7 mouse cellular contexts compared by ENCODE assay signal in the genomic region with DNA sequence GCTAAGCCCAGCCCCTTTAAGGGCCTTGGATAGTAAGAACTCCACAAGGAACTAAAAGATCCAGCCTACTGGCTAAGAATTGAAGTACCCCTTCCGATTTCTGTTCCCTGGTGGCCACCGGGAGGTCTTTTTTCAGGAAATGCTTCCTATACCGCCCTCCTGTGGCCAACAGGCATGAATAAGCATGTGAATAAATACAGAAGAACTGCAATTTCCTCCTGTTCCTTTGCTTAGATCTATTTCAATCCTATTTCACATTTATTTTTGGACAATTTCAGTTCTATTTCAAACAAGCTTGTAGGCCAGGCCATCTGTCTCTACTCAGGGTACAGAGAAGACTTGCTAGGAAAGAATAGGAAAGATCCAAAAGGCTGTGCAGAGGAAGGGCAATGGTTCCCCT. TPM values are rescaled to one million over a fixed set of nuclear protein-coding genes. Genes with fewer than 3 reads are reported as not detected.
DNase-seq lines count a peak whose midpoint lies in the region; ATAC-seq and TF ChIP-seq lines count a peak whose summit lies in the region.

No protein-coding gene starts in this region.

- H3K4me1 ChIP-seq in neural tube, embryonic 15.5 days, result no peaks in the 10 kb centered on the region
- H3K4me1 ChIP-seq in heart, embryonic 10.5 days, result no peaks in the 10 kb centered on the region
- no peaks in the 10 kb centered on the region for H3K4me1 ChIP-seq in liver, embryonic 14.5 days (replicated peaks; ENCODE audit: control insufficient read depth in 2 of 2, insufficient read depth in 2 of 2, low read length in 1 of 2)

- H3K9ac ChIP-seq in neural tube, embryonic 15.5 days (replicated peaks), result no peak overlapping the region
- H3K9ac ChIP-seq in liver, embryonic 14.5 days (replicated peaks), result no peak overlapping the region

- H3K36me3 ChIP-seq in neural tube, embryonic 15.5 days, result no peaks in the 10 kb centered on the region
- no peaks in the 10 kb centered on the region for H3K36me3 ChIP-seq in heart, embryonic 10.5 days
- no peaks in the 10 kb centered on the region for H3K36me3 ChIP-seq in liver, embryonic 14.5 days (replicated peaks; ENCODE audit: control insufficient read depth, insufficient read depth, low read depth)

- peak; percentile 39 for TF ChIP-seq CTCF in liver, embryonic 14.5 days (IDR thresholded peaks at IDR 0.05; ENCODE audit: low read depth)

- no peaks in the 10 kb centered on the region for H3K27me3 ChIP-seq in neural tube, embryonic 15.5 days (replicated peaks)
- H3K27me3 ChIP-seq in heart, embryonic 10.5 days (ENCODE audit: insufficient read depth, poor library complexity, severe bottlenecking), result no peaks in the 10 kb centered on the region
- no peaks in the 10 kb centered on the region; the same call in 1 of the 2 replicates for H3K27me3 ChIP-seq in liver, embryonic 14.5 days (ENCODE audit: control insufficient read depth, insufficient read depth, low read length)

- no peaks in the 10 kb centered on the region for H3K9me3 ChIP-seq in neural tube, embryonic 15.5 days (replicated peaks)
- no peaks in the 10 kb centered on the region for H3K9me3 ChIP-seq in heart, embryonic 10.5 days
- no peaks in the 10 kb centered on the region for H3K9me3 ChIP-seq in liver, embryonic 14.5 days (ENCODE audit: control insufficient read depth, low read length)

- 16% methylated on average over 3 of the region's 3 CpGs for WGBS in neural tube, embryonic 15.5 days
- WGBS in heart, embryonic 10.5 days, result 20% methylated on average over 3 of the region's 3 CpGs
- 7% methylated on average over 3 of the region's 3 CpGs for WGBS in liver, embryonic 14.5 days (ENCODE audit: insufficient replicate concordance)

- peak; percentile 27 for DNase-seq in neural tube, embryonic 10.5 days (ENCODE audit: extremely low spot score, low spot score)
- DNase-seq in cerebellum, adult 9-10 months, result peak; percentile 71
- DNase-seq in heart, embryonic 10.5 days (ENCODE audit: low spot score), result peak; percentile 71
- peak in 1 of 3 experiments; percentile 4 for DNase-seq in liver, embryonic 14.5 days (ENCODE audit: low read depth in 3 of 3, low spot score in 3 of 3)
- peak; percentile 51 for DNase-seq in right cerebral cortex, postnatal 4 days

- H3K27ac ChIP-seq in neural tube, embryonic 15.5 days (replicated peaks), result no peak overlapping the region
- H3K27ac ChIP-seq in heart, embryonic 10.5 days, result no peak overlapping the region
- no peak overlapping the region for H3K27ac ChIP-seq in liver, embryonic 14.5 days

- no peak for TF ChIP-seq EP300 in liver, embryonic 14.5 days (IDR thresholded peaks at IDR 0.05; ENCODE audit: low read depth)

- H3K4me3 ChIP-seq in neural tube, embryonic 15.5 days (replicated peaks), result no peak overlapping the region
- H3K4me3 ChIP-seq in heart, embryonic 10.5 days, result no peak overlapping the region
- H3K4me3 ChIP-seq in liver, embryonic 14.5 days (ENCODE audit: insufficient read depth in 1 of 2, low read depth in 2 of 2, low read length in 2 of 2), result no peak overlapping the region

- no peak overlapping the region for H3K4me2 ChIP-seq in neural tube, embryonic 15.5 days
- H3K4me2 ChIP-seq in liver, embryonic 14.5 days (ENCODE audit: low read depth), result no peak overlapping the region

- no peak for ATAC-seq in neural tube, embryonic 15.5 days (ENCODE audit: low FRiP score)
- peak; percentile 73 for ATAC-seq in activated CD4-positive, CD25-positive, alpha-beta regulatory T cell, adult 4 months
- ATAC-seq in liver, embryonic 14.5 days (ENCODE audit: insufficient read depth), result no peak

RNA-seq across cellular contexts. Expression of gene Arhgef9, which starts 20.7 kb away (rescaled TPM):
- polyA plus RNA-seq in neural tube, embryonic 15.5 days (2015; fragmentation: Nextera tagmentation; extraction: Ambion mirVana), result 38.2 and 45.7 TPM in 2 replicates
- under 1 TPM; 0.17 to 0.74 TPM for polyA plus RNA-seq in activated CD4-positive, CD25-positive, alpha-beta regulatory T cell, adult 4 months (2017; shearing (Covaris generic))
- polyA plus RNA-seq in heart, embryonic 10.5 days (2016; fragmentation: Nextera tagmentation; extraction: Ambion mirVana), result 7.4 and 11.0 TPM in 2 replicates
- 0.53 and 0.76 TPM in 2 replicates for polyA plus RNA-seq in liver, embryonic 14.5 days (2012; rRNA removed)
- polyA plus RNA-seq in liver, embryonic 14.5 days (2014; fragmentation: Nextera tagmentation; extraction: Ambion mirVana), result 1.1 and 1.2 TPM in 2 replicates
